Mouse (Mus musculus): ENCODE data around the gene Tor1a.

DNA sequence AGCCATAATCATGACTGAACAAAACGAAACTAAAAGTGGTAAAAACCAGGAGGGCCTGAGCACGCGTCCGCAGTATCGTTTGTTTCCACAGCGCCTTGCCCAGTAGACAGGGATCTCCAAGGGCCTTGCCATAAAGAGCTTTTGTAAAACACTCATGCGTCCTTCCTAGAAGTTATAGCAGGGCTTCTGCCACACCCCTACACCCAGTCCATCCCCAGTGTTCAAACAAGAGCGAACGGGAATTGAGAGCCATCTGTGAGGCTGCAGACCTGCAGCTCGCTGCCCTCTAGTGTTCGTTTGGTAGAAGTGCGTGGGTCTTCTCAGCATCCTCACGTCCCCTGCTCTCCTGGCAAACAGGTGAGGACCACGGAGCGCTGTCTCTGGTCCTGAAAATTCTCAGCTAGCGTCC lies 25.1 kb downstream of the Tor1a start:
- peak; percentile 94 for TF ChIP-seq CTCF (IDR thresholded peaks at IDR 0.05; ENCODE audit: borderline replicate concordance, insufficient read depth, low read depth, low read length)
- no peak for TF ChIP-seq POLR2A (IDR thresholded peaks at IDR 0.05; ENCODE audit: borderline replicate concordance, insufficient read depth, low read length)
